Mouse (Mus musculus): ENCODE data around the gene Usp17la. TPM values are rescaled to one million over a fixed set of nuclear protein-coding genes. Genes with fewer than 3 reads are reported as not detected.
"Not testable (repeated sequence)": the region's sequence is repeated elsewhere in the genome, so short reads cannot be mapped to it uniquely, and the experiment has no call there.

Usp17la gene
- polyA plus RNA-seq (2015; fragmentation: Nextera tagmentation; extraction: Ambion mirVana): not detected in 2 replicates

GRCm38 (mm10) chr7:104856709-104857108, at the start of gene Usp17la:
TSS of gene Usp17la (plus strand) at chr7:104857009.
- not testable (repeated sequence) for H3K27me3 ChIP-seq (replicated peaks); H3K4me1 ChIP-seq; H3K4me3 ChIP-seq; H3K4me2 ChIP-seq; H3K27ac ChIP-seq (replicated peaks); ATAC-seq (ENCODE audit: extremely low read depth, insufficient number of reproducible peaks, low FRiP score, low TSS enrichment); H3K9ac ChIP-seq; H3K9me3 ChIP-seq; H3K36me3 ChIP-seq
- WGBS: 62% methylated on average over 2 of the region's 2 CpGs

- H3K27me3 ChIP-seq (replicated peaks); H3K4me1 ChIP-seq; H3K4me2 ChIP-seq; H3K36me3 ChIP-seq; ATAC-seq (ENCODE audit: extremely low read depth, insufficient number of reproducible peaks, low FRiP score, low TSS enrichment); H3K9ac ChIP-seq; H3K27ac ChIP-seq (replicated peaks); H3K4me3 ChIP-seq; H3K9me3 ChIP-seq: not testable (repeated sequence)
- 71% methylated on average over 8 of the region's 8 CpGs for WGBS
Observed at GRCm38 (mm10) chr7:104810335-104810734, 46.5 kb upstream of the Usp17la start.

GRCm38 (mm10) chr7:104842503-104842902, 14.3 kb upstream of the Usp17la start, which contains the start of gene Usp17lb:
TSS of gene Usp17lb (minus strand) at chr7:104842603.
- H3K4me3 ChIP-seq: no peak within 1 kb of the TSS
- 68% methylated on average over 1 of the region's 1 CpGs for WGBS
- ATAC-seq (ENCODE audit: extremely low read depth, insufficient number of reproducible peaks, low FRiP score, low TSS enrichment): no peak

GRCm38 (mm10) chr7:104843731-104844287, 13.0 kb upstream of the Usp17la start:
- H3K9me3 ChIP-seq: peaks cover 4% of the 10 kb centered on the region; the same call in 1 of the 2 replicates
- H3K4me1 ChIP-seq: no peaks in the 10 kb centered on the region
- no peak overlapping the region for H3K4me3 ChIP-seq
- 65% methylated on average over 1 of the region's 1 CpGs for WGBS
- no peaks in the 10 kb centered on the region for H3K36me3 ChIP-seq
- no peak overlapping the region for H3K9ac ChIP-seq
- no peaks in the 10 kb centered on the region for H3K27me3 ChIP-seq (replicated peaks)
- no peak for ATAC-seq (ENCODE audit: extremely low read depth, insufficient number of reproducible peaks, low FRiP score, low TSS enrichment)
- no peak overlapping the region for H3K4me2 ChIP-seq
- no peak overlapping the region for H3K27ac ChIP-seq (replicated peaks)

More at GRCm38 (mm10) chr7:104842503-104842902, 14.3 kb upstream of the Usp17la start, which contains the start of gene Usp17lb:
- Histone ChIP-seq H3K4me2 (no peak within 1 kb of the TSS), H3K27ac (replicated peaks) (no peak within 1 kb of the TSS), H3K4me1 (no peaks in the 10 kb centered on the region), H3K9ac (no peak within 1 kb of the TSS), H3K9me3 (peaks cover 4% of the 10 kb centered on the region; the same call in 1 of the 2 replicates), H3K36me3 (no peaks in the 10 kb centered on the region), H3K27me3 (replicated peaks) (no peaks in the 10 kb centered on the region)

GRCm38 (mm10) chr7:104851546-104851945, 5.3 kb upstream of the Usp17la start:
- H3K4me1 ChIP-seq; H3K9ac ChIP-seq; H3K36me3 ChIP-seq; H3K4me2 ChIP-seq; H3K27ac ChIP-seq (replicated peaks); ATAC-seq (ENCODE audit: extremely low read depth, insufficient number of reproducible peaks, low FRiP score, low TSS enrichment); H3K4me3 ChIP-seq; H3K27me3 ChIP-seq (replicated peaks); H3K9me3 ChIP-seq: not testable (repeated sequence)
- 78% methylated on average over 2 of the region's 2 CpGs for WGBS

- Histone ChIP-seq H3K9me3 (no peaks in the 10 kb centered on the region), H3K27me3 (replicated peaks) (no peaks in the 10 kb centered on the region), H3K36me3 (no peaks in the 10 kb centered on the region), H3K4me2 (no peak overlapping the region), H3K4me3 (no peak overlapping the region), H3K4me1 (no peaks in the 10 kb centered on the region), H3K27ac (replicated peaks) (no peak overlapping the region), H3K9ac (no peak overlapping the region)
- WGBS: 72% methylated on average over 3 of the region's 3 CpGs
- no peak for ATAC-seq (ENCODE audit: extremely low read depth, insufficient number of reproducible peaks, low FRiP score, low TSS enrichment)
Observed at GRCm38 (mm10) chr7:104855248-104855750, 1.5 kb upstream of the Usp17la start.

GRCm38 (mm10) chr7:104857683-104858082, 874 bp downstream of the Usp17la start:
- no peak overlapping the region for H3K4me2 ChIP-seq
- H3K4me1 ChIP-seq: no peaks in the 10 kb centered on the region
- H3K27me3 ChIP-seq (replicated peaks): no peaks in the 10 kb centered on the region
- WGBS: 61% methylated on average over 1 of the region's 1 CpGs
- no peak overlapping the region for H3K27ac ChIP-seq (replicated peaks)
- H3K9ac ChIP-seq: no peak overlapping the region
- no peaks in the 10 kb centered on the region for H3K9me3 ChIP-seq
- H3K4me3 ChIP-seq: no peak overlapping the region
- H3K36me3 ChIP-seq: no peaks in the 10 kb centered on the region
- no peak for ATAC-seq (ENCODE audit: extremely low read depth, insufficient number of reproducible peaks, low FRiP score, low TSS enrichment)

GRCm38 (mm10) chr7:104861381-104861780, 4.6 kb downstream of the Usp17la start:
- Histone ChIP-seq H3K9ac (no peak overlapping the region), H3K27me3 (replicated peaks) (no peaks in the 10 kb centered on the region), H3K27ac (replicated peaks) (no peak overlapping the region), H3K4me3 (no peak overlapping the region), H3K36me3 (no peaks in the 10 kb centered on the region), H3K4me1 (no peaks in the 10 kb centered on the region), H3K9me3 (no peaks in the 10 kb centered on the region), H3K4me2 (no peak overlapping the region)
- WGBS: 73% methylated on average over 3 of the region's 3 CpGs
- ATAC-seq (ENCODE audit: extremely low read depth, insufficient number of reproducible peaks, low FRiP score, low TSS enrichment): no peak

GRCm38 (mm10) chr7:104877731-104878130, 20.9 kb downstream of the Usp17la start, which contains the start of gene Olfr665:
TSS of gene Olfr665 (plus strand) at chr7:104878031.
- Histone ChIP-seq H3K27ac (replicated peaks) (no peak within 1 kb of the TSS), H3K27me3 (replicated peaks) (no peaks in the 10 kb centered on the region), H3K4me2 (no peak within 1 kb of the TSS), H3K4me1 (no peaks in the 10 kb centered on the region), H3K36me3 (no peaks in the 10 kb centered on the region), H3K9me3 (no peaks in the 10 kb centered on the region), H3K4me3 (no peak within 1 kb of the TSS), H3K9ac (no peak within 1 kb of the TSS)
- WGBS: 39% methylated on average over 1 of the region's 1 CpGs
- no peak for ATAC-seq (ENCODE audit: extremely low read depth, insufficient number of reproducible peaks, low FRiP score, low TSS enrichment)

- Histone ChIP-seq H3K9ac (no peak within 1 kb of the TSS), H3K27ac (replicated peaks) (no peak within 1 kb of the TSS), H3K4me3 (no peak within 1 kb of the TSS), H3K4me1 (no peaks in the 10 kb centered on the region), H3K4me2 (no peak within 1 kb of the TSS), H3K27me3 (replicated peaks) (no peaks in the 10 kb centered on the region), H3K36me3 (no peaks in the 10 kb centered on the region), H3K9me3 (no peaks in the 10 kb centered on the region)
- WGBS: 70% methylated on average over 2 of the region's 2 CpGs
- no peak for ATAC-seq (ENCODE audit: extremely low read depth, insufficient number of reproducible peaks, low FRiP score, low TSS enrichment)
Observed at GRCm38 (mm10) chr7:104895852-104896251, 39.0 kb downstream of the Usp17la start, which contains the start of gene Olfr666. TSS of gene Olfr666 (minus strand) at chr7:104895952.

Data from heart, embryonic 13.5 days (tissue).